Mouse (Mus musculus): ENCODE measurements around the gene Oas1f. TPM values are rescaled to one million over a fixed set of nuclear protein-coding genes. Genes with fewer than 3 reads are reported as not detected.

The Oas1f gene
- polyA plus RNA-seq (2012; rRNA removed) = 0.05 TPM in 1 of 2 replicates, not detected in the other

GRCm38 (mm10) chr5:120847067-120847466 lies at the start of gene Oas1f:
TSS of gene Oas1f (plus strand) at chr5:120847367.

GRCm38 (mm10) chr5:120811951-120812819 lies 35.0 kb upstream of the Oas1f start, which contains the start of gene Oas1c:
TSS of gene Oas1c (minus strand) at chr5:120812514.

DNA sequence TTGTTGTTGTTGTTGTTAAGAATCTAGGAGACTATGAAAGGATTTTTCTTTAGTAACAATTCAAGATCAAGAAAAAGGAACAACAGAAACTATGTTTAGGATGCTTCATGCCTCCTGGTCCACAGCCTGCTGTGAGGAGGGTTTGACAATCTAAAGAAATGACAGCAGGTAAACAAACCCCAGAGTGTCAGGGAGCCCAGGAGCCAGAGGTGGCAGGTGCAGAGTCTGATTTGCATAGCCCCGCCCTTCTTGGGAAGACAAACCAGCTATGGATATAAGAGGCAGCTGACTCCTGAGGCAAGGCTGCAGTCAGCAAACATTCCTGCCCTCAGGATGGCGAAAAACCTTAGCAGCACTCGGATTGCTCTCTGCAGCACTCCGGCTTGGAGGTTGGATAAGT lies 14.0 kb downstream of the Oas1f start, which contains the start of gene Oas1h:
TSS of gene Oas1h (plus strand) at position 301 of the 400 bp plus-strand sequence.

DNA sequence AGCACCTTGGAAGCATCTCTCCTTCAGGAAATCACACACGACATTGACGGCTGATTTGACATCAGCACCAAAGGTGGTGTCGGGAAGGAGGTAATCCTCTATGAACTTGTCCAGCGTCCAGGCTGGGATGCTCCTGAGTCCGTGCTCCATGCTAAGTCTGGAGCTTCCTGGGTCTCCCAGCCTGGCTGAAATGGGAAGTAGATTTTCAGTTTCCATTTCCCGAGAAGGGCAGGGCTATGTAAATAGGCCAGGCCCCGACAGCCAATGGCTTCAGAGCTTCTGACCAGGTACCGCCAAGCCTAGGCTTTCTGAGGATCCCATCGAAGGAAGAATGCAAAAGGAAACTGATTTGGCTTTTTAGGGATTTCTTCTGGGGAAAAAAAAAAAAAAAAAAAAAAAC lies 40.2 kb downstream of the Oas1f start, which contains the start of gene Oas1g:
TSS of gene Oas1g (minus strand) at position 201 of the 400 bp plus-strand sequence.

GRCm38 (mm10) chr5:120906791-120907733 lies 59.9 kb downstream of the Oas1f start, which contains the start of gene Oas1a:
TSS of gene Oas1a (minus strand) at chr5:120907521.

Other genes with a start within 250 kb of the Oas1f start
- 36.8 and 37.2 TPM in 2 replicates for gene Rita1, start 234.8 kb upstream of the Oas1f start, polyA plus RNA-seq (2012; rRNA removed)
- 40.7 and 41.7 TPM in 2 replicates for gene Ddx54, start 234.6 kb upstream of the Oas1f start, polyA plus RNA-seq (2012; rRNA removed)
- gene Cfap73, start 213.1 kb upstream of the Oas1f start, polyA plus RNA-seq (2012; rRNA removed) = 0.29 and 0.38 TPM in 2 replicates
- 1.3 TPM in 2 replicates for gene Rasal1, start 198.6 kb upstream of the Oas1f start, polyA plus RNA-seq (2012; rRNA removed)
- gene Dtx1, start 135.4 kb upstream of the Oas1f start, polyA plus RNA-seq (2012; rRNA removed) = 83.9 and 93.6 TPM in 2 replicates
- 1.6 and 2.0 TPM in 2 replicates for gene Oas2, start 97.5 kb upstream of the Oas1f start, polyA plus RNA-seq (2012; rRNA removed)
- gene Oas3, start 69.7 kb upstream of the Oas1f start, polyA plus RNA-seq (2012; rRNA removed) = 0.42 and 0.86 TPM in 2 replicates
- gene Oas1e, start 51.8 kb upstream of the Oas1f start, polyA plus RNA-seq (2012; rRNA removed) = 0.02 and 0.05 TPM in 2 replicates
- 0.41 and 0.91 TPM in 2 replicates for gene Oas1c, start 34.9 kb upstream of the Oas1f start, polyA plus RNA-seq (2012; rRNA removed)
- not detected in 2 replicates for gene Oas1h, start 14.1 kb downstream of the Oas1f start, polyA plus RNA-seq (2012; rRNA removed)
- 1.5 and 1.9 TPM in 2 replicates for gene Oas1g, start 40.2 kb downstream of the Oas1f start, polyA plus RNA-seq (2012; rRNA removed)
- gene Oas1a, start 60.2 kb downstream of the Oas1f start, polyA plus RNA-seq (2012; rRNA removed) = 2.6 and 2.8 TPM in 2 replicates
- gene Oas1d, start 67.2 kb downstream of the Oas1f start, polyA plus RNA-seq (2012; rRNA removed) = 0.05 TPM in 1 of 2 replicates, not detected in the other
- 21.1 and 21.6 TPM in 2 replicates for gene Rph3a, start 162.7 kb downstream of the Oas1f start, polyA plus RNA-seq (2012; rRNA removed)